Comparison of ENCODE assay signal across 8 mouse cellular contexts in genomic region chr4:47352061-47352661, GRCm38 (mm10). TPM values are rescaled to one million over a fixed set of nuclear protein-coding genes. Genes with fewer than 3 reads are reported as not detected.
A peak's percentile ranks its signal among the peaks of the same experiment; 100 is the strongest.
DNase-seq lines count a peak whose midpoint lies in the region; ATAC-seq lines count a peak whose summit lies in the region.

No protein-coding gene starts in this region.

- ATAC-seq in intestine, embryonic 16.5 days, result no peak

- intact Hi-C loops in left cerebral cortex, postnatal 14 days (cut with DNase I), result loop anchor here (5.0 kb wide), 1 partner anchor 105 kb away; no protein-coding TSS in a partner anchor

- no peaks in the 10 kb centered on the region for H3K27me3 ChIP-seq in embryonic facial prominence, embryonic 10.5 days (replicated peaks; ENCODE audit: low read depth, poor library complexity, severe bottlenecking)
- no peaks in the 10 kb centered on the region for H3K27me3 ChIP-seq in intestine, embryonic 16.5 days (replicated peaks; ENCODE audit: control insufficient read depth, insufficient read depth, low read length)

- peak; percentile 52 to 87 for DNase-seq in adrenal gland, adult (ENCODE audit: inconsistent age in 2 of 2, low spot score in 1 of 2)
- no peak for DNase-seq in adrenal gland, adult 8-10 months
- DNase-seq in embryonic facial prominence, embryonic 10.5 days (ENCODE audit: low spot score), result peak; percentile 73
- DNase-seq in gastrocnemius, postnatal 4 days (ENCODE audit: low spot score in 2 of 2), result peak; percentile 26 to 59
- peak; percentile 81 to 89 for DNase-seq in left cerebral cortex, postnatal 14 days (ENCODE audit: low spot score in 2 of 2)
- peak; percentile 65 for DNase-seq in mesoderm, embryonic 11.5 days (ENCODE audit: low read depth, low spot score)
- peak; percentile 38 for DNase-seq in skeletal muscle tissue, adult 2 months (ENCODE audit: low read depth, low spot score)

- H3K27ac ChIP-seq in embryonic facial prominence, embryonic 10.5 days (replicated peaks), result peak overlapping the region; percentile 99
- peak overlapping the region; percentile 1 for H3K27ac ChIP-seq in intestine, embryonic 16.5 days (ENCODE audit: low read length)

- peaks cover 46% of the 10 kb centered on the region for H3K4me1 ChIP-seq in embryonic facial prominence, embryonic 10.5 days
- H3K4me1 ChIP-seq in intestine, embryonic 16.5 days (ENCODE audit: control insufficient read depth, insufficient read depth, low read length), result peaks cover 5% of the 10 kb centered on the region; the same call in 1 of the 2 replicates

- under 1% methylated on average over 32 of the region's 32 CpGs for WGBS in embryonic facial prominence, embryonic 10.5 days
- WGBS in intestine, embryonic 16.5 days, result 1% methylated on average over 32 of the region's 32 CpGs

- no peaks in the 10 kb centered on the region for H3K36me3 ChIP-seq in embryonic facial prominence, embryonic 10.5 days (replicated peaks)
- H3K36me3 ChIP-seq in intestine, embryonic 16.5 days (ENCODE audit: control insufficient read depth, insufficient read depth, low read length), result no peaks in the 10 kb centered on the region

- H3K4me3 ChIP-seq in embryonic facial prominence, embryonic 10.5 days, result peak overlapping the region; percentile 96
- H3K4me3 ChIP-seq in intestine, embryonic 16.5 days (ENCODE audit: low read length), result peak overlapping the region; percentile 96

- H3K9me3 ChIP-seq in embryonic facial prominence, embryonic 10.5 days, result no peaks in the 10 kb centered on the region
- H3K9me3 ChIP-seq in intestine, embryonic 16.5 days (ENCODE audit: control insufficient read depth, low read length), result no peaks in the 10 kb centered on the region

- peak overlapping the region; percentile 78 for H3K9ac ChIP-seq in intestine, embryonic 16.5 days (ENCODE audit: low read depth, low read length)

- peak overlapping the region; percentile 97 for H3K4me2 ChIP-seq in intestine, embryonic 16.5 days (ENCODE audit: low read depth, low read length)

RNA-seq across cellular contexts. Expression of gene Tgfbr1, which starts 0.9 kb away (rescaled TPM):
- total RNA-seq in adrenal gland, adult 8-10 months (2022), result 10 to 100 TPM; 37.6 to 47.1 (median 42.3) TPM
- polyA plus RNA-seq in embryonic facial prominence, embryonic 10.5 days (2016; fragmentation: Nextera tagmentation; extraction: Ambion mirVana), result 95.0 and 101 TPM in 2 replicates
- total RNA-seq in gastrocnemius, postnatal 4 days (2021), result 10 to 100 TPM; 35.2 to 40.8 TPM
- 17.5 and 20.6 TPM in 2 replicates for polyA plus RNA-seq in intestine, embryonic 16.5 days (2015; fragmentation: Nextera tagmentation; extraction: Ambion mirVana)
- 10 to 100 TPM; 16.8 to 19.3 TPM for total RNA-seq in left cerebral cortex, postnatal 14 days (2021)
